10 mouse cellular contexts compared by ENCODE assay signal in the genomic region with DNA sequence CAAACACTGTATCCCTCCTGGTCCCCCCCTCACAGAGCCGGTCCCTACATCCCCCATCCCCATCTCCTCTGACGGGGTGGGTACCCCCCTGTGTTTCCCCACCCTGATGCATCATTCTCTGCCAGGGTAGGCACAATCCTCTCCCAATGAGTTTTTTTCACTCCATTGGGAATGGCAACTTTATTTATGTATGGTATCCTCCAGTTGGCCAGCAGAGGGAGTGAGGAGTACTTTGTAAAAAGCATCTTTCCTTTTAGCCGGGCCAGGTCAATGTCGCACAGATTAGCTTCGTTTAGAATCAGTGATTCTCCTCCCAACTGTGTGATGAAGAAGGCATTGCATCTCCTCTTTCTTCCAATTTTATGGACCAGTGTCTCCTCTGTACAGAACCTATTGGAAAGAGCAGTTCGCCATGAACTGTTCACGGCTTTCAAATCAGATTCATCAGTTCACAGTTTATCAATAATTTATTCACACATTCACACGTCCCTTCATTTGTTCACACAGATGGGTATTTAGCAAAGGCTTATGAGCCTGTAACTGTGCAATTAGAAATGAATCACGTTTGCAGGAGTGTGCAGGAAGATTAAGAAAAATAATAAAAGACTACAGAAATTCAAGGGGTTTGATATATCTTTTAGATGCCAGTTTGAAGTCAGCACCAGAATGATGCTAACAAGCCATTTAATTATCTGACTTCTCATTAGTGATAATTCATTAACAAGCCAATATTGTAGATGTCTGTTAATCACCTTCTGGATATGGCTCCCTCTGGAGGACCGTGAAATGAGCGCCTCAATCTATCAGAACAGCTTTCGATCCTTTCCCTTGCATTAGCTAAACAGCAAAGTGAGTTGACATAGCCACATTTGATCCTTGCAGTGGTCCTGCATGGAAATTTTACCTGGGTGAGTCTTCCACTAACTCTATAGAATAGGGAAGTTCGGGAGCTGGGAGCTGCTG.
DNase-seq lines count a peak whose midpoint lies in the region; ATAC-seq and TF ChIP-seq lines count a peak whose summit lies in the region.
"Had no signal": no experiment of that assay in that cellular context is flagged by ENCODE, and none has a peak within 500 bp of the region (broad histone marks: within the 10 kb centered on the region; RNA-seq: fewer than 3 reads in every experiment).

No protein-coding gene starts in this region.

- 50% methylated on average over 13 of the region's 13 CpGs for WGBS in cerebellum, adult 2 months
- WGBS in forebrain, embryonic 16.5 days, result 44% methylated on average over 13 of the region's 13 CpGs
- WGBS in midbrain, embryonic 15.5 days, result 46% methylated on average over 13 of the region's 13 CpGs

- no peaks in the 10 kb centered on the region for H3K9me3 ChIP-seq in ES-E14 (ENCODE audit: control insufficient read depth, insufficient read depth, low read depth, low read length)
- no peaks in the 10 kb centered on the region for H3K9me3 ChIP-seq in forebrain, embryonic 16.5 days (ENCODE audit: control insufficient read depth, low read length)
- no peaks in the 10 kb centered on the region for H3K9me3 ChIP-seq in midbrain, embryonic 15.5 days
- H3K9me3 ChIP-seq: embryonic facial prominence, embryonic 15.5 days; liver, embryonic 15.5 days had no signal

- H3K4me2 ChIP-seq in forebrain, embryonic 16.5 days (ENCODE audit: low read length), result peak overlapping the region; percentile 34; the same call in 1 of the 2 replicates
- peak overlapping the region; percentile 11; the same call in 1 of the 2 replicates for H3K4me2 ChIP-seq in midbrain, embryonic 15.5 days
- H3K4me2 ChIP-seq: embryonic facial prominence, embryonic 15.5 days; liver, embryonic 15.5 days had no signal

- H3K4me1 ChIP-seq in cerebellum, adult 2 months (ENCODE audit: control insufficient read depth, insufficient read depth, low read length), result no peaks in the 10 kb centered on the region
- no peaks in the 10 kb centered on the region for H3K4me1 ChIP-seq in ES-E14 (ENCODE audit: control insufficient read depth in 2 of 2, insufficient read depth in 2 of 2, low read length in 2 of 2, poor library complexity in 1 of 2)
- H3K4me1 ChIP-seq in forebrain, embryonic 16.5 days (replicated peaks; ENCODE audit: control insufficient read depth, insufficient read depth, low read length), result no peaks in the 10 kb centered on the region
- no peaks in the 10 kb centered on the region for H3K4me1 ChIP-seq in midbrain, embryonic 15.5 days
- H3K4me1 ChIP-seq: embryonic facial prominence, embryonic 15.5 days; liver, embryonic 15.5 days had no signal

- no peaks in the 10 kb centered on the region for H3K36me3 ChIP-seq in ES-E14 (ENCODE audit: control insufficient read depth, insufficient read depth, low read length, poor library complexity, severe bottlenecking)
- no peaks in the 10 kb centered on the region for H3K36me3 ChIP-seq in forebrain, embryonic 16.5 days (ENCODE audit: control insufficient read depth, insufficient read depth)
- no peaks in the 10 kb centered on the region for H3K36me3 ChIP-seq in midbrain, embryonic 15.5 days (replicated peaks)
- H3K36me3 ChIP-seq: embryonic facial prominence, embryonic 15.5 days; liver, embryonic 15.5 days had no signal

- no peak for TF ChIP-seq POLR2A in cerebellum, adult 2 months (IDR thresholded peaks at IDR 0.05; ENCODE audit: borderline replicate concordance, insufficient read depth, low read length)

- peak; percentile 6; the same call in 1 of the 2 replicates for TF ChIP-seq CTCF in cerebellum, adult 2 months (IDR thresholded peaks at IDR 0.05; ENCODE audit: borderline replicate concordance, insufficient read depth, low read depth, low read length)

- H3K27ac ChIP-seq in cerebellum, adult 2 months (ENCODE audit: insufficient read depth, low read length), result no peak overlapping the region
- no peak overlapping the region for H3K27ac ChIP-seq in ES-E14 (ENCODE audit: insufficient read depth, low read depth, low read length, poor library complexity, severe bottlenecking)
- H3K27ac ChIP-seq in forebrain, embryonic 16.5 days (ENCODE audit: low read length), result no peak overlapping the region
- no peak overlapping the region for H3K27ac ChIP-seq in midbrain, embryonic 15.5 days
- H3K27ac ChIP-seq: embryonic facial prominence, embryonic 15.5 days; liver, embryonic 15.5 days had no signal

- in situ Hi-C loops in ES-E14 (cut with MboI; ENCODE audit: low sequenced_read_pairs in 2 of 2, unreplicated experiment in 2 of 2), result no loop called here

- H3K9ac ChIP-seq in ES-E14 (ENCODE audit: insufficient read depth, low read depth, low read length, poor library complexity, severe bottlenecking), result no peak overlapping the region
- H3K9ac ChIP-seq in forebrain, embryonic 16.5 days (replicated peaks; ENCODE audit: low read depth, low read length), result no peak overlapping the region
- H3K9ac ChIP-seq in midbrain, embryonic 15.5 days, result no peak overlapping the region
- H3K9ac ChIP-seq: embryonic facial prominence, embryonic 15.5 days; liver, embryonic 15.5 days had no signal

- H3K4me3 ChIP-seq in cerebellum, adult 2 months (replicated peaks; ENCODE audit: insufficient read depth, low read depth, low read length), result no peak overlapping the region
- no peak overlapping the region for H3K4me3 ChIP-seq in ES-E14 (ENCODE audit: insufficient read depth in 1 of 2, low read depth in 1 of 2, low read length in 2 of 2, poor library complexity in 1 of 2, severe bottlenecking in 1 of 2)
- no peak overlapping the region for H3K4me3 ChIP-seq in forebrain, embryonic 16.5 days (replicated peaks; ENCODE audit: low read length)
- no peak overlapping the region for H3K4me3 ChIP-seq in midbrain, embryonic 15.5 days
- H3K4me3 ChIP-seq: embryonic facial prominence, embryonic 15.5 days; liver, embryonic 15.5 days had no signal

- H3K27me3 ChIP-seq in cerebellum, adult 2 months (ENCODE audit: control insufficient read depth, insufficient read depth, low read length), result no peaks in the 10 kb centered on the region
- no peaks in the 10 kb centered on the region for H3K27me3 ChIP-seq in forebrain, embryonic 16.5 days (replicated peaks; ENCODE audit: control insufficient read depth, insufficient read depth, low read length)
- no peaks in the 10 kb centered on the region for H3K27me3 ChIP-seq in midbrain, embryonic 15.5 days (replicated peaks)
- H3K27me3 ChIP-seq: embryonic facial prominence, embryonic 15.5 days; liver, embryonic 15.5 days had no signal

- peak in 1 of 2 experiments; percentile 5 for DNase-seq in cerebellum, adult 2 months
- no peak for DNase-seq in cerebellum, adult 11 months
- peak; percentile 38 for DNase-seq in ES-E14 (ENCODE audit: low read depth, low spot score)
- peak; percentile 20 for DNase-seq in layer of hippocampus, adult 9-11 months
- DNase-seq in urinary bladder, postnatal 4 days (ENCODE audit: low spot score in 2 of 2), result no peak

- peak; percentile 81 for ATAC-seq in forebrain, embryonic 16.5 days
- no peak for ATAC-seq in midbrain, embryonic 15.5 days (replicated peaks)
- ATAC-seq in monocyte, adult 5-6 weeks (replicated peaks; ENCODE audit: insufficient number of reproducible peaks, low FRiP score, low TSS enrichment, poor library complexity, severe bottlenecking), result no peak

TF ChIP-seq in ES-E14, 5 proteins besides CTCF, POLR2A, EP300 and RAD21:
- TF ChIP-seq HCFC1 (IDR thresholded peaks at IDR 0.05; ENCODE audit: borderline replicate concordance, insufficient read depth, low read length), result no peak
- TF ChIP-seq CHD2 (IDR thresholded peaks at IDR 0.05; ENCODE audit: low read depth, low read length), result no peak
- peak; percentile 57; the same call in 1 of the 2 replicates for TF ChIP-seq ZNF384 (IDR thresholded peaks at IDR 0.05; ENCODE audit: low read depth, low read length)
- TF ChIP-seq MAFK (IDR thresholded peaks at IDR 0.05; ENCODE audit: insufficient read depth, low read depth, low read length), result no peak
- peak; percentile 33; the same call in 1 of the 2 replicates for TF ChIP-seq ZC3H11A (IDR thresholded peaks at IDR 0.05; ENCODE audit: borderline replicate concordance, low read depth, low read length)

Comparison
In these comparisons a context has a peak if more than half of its experiments do, and no peak if none do; other contexts are left out.
1. DNase-seq: peak in ES-E14 (single experiment) and layer of hippocampus, adult 9-11 months (single experiment); none in cerebellum, adult 11 months (single experiment) and urinary bladder, postnatal 4 days (0 of 2).